Mouse (Mus musculus): ENCODE measurements around the gene Kcnc1. TPM values are rescaled to one million over a fixed set of nuclear protein-coding genes. Genes with fewer than 3 reads are reported as not detected.

The Kcnc1 gene
- total and polyA plus RNA-seq, 3 experiments = 0.08 to 0.14 TPM; not detected in 1

GRCm38 (mm10) chr7:46487354-46487753, 91.1 kb downstream of the Kcnc1 start:
- dilution Hi-C loops (cut with MboI; ENCODE audit: extremely low pct_ligation_motif_present, extremely low pct_unique_long_range_greater_than_20kb, low sequenced_read_pairs) = no loop called here
- no peak for DNase-seq (ENCODE audit: extremely low read depth)
- Histone ChIP-seq H3K36me3 (replicated peaks in 1 of 2; ENCODE audit: control insufficient read depth in 1 of 2, insufficient read depth in 1 of 2, low read length in 1 of 2) (peaks cover 0 to 9% of the 10 kb centered on the region in 2 experiments), H3K27ac (ENCODE audit: insufficient read depth, low read depth) (no peak overlapping the region), H3K9me3 (replicated peaks; ENCODE audit: low read length) (no peaks in the 10 kb centered on the region), H3K79me2 (replicated peaks; ENCODE audit: control insufficient read depth, extremely low read depth, insufficient read depth, poor library complexity, severe bottlenecking) (no peaks in the 10 kb centered on the region), H3K4me3 (replicated peaks in 1 of 3; ENCODE audit: low read depth in 2 of 3, low read length in 2 of 3, poor library complexity in 1 of 3) (no peak overlapping the region), H3K27me3 (replicated peaks) (no peaks in the 10 kb centered on the region), H3K9ac (ENCODE audit: insufficient read depth, low read depth) (no peak overlapping the region), H3K4me1 (ENCODE audit: control insufficient read depth in 1 of 2, insufficient read depth in 2 of 2) (peaks cover 6 to 28% of the 10 kb centered on the region in 2 experiments), H3K4me2 (ENCODE audit: insufficient read depth, low read depth, poor library complexity, severe bottlenecking) (no peak overlapping the region)
- in situ Hi-C loops (cut with MboI; ENCODE audit: low pct_ligation_motif_present, low pct_unique_long_range_greater_than_20kb, low sequenced_read_pairs) = no loop called here
- TF ChIP-seq RCOR1 (conservative IDR thresholded peaks at IDR 0.05; ENCODE audit: low read depth, low read length) (no peak), ETS1 (conservative IDR thresholded peaks at IDR 0.05; ENCODE audit: low read depth, low read length) (no peak), RAD21 (IDR thresholded peaks at IDR 0.05; ENCODE audit: low read depth, low read length) (no peak), POLR2AphosphoS2 (IDR thresholded peaks at IDR 0.05; ENCODE audit: low read depth, low read length) (no peak), E2F4 (IDR thresholded peaks at IDR 0.05; ENCODE audit: insufficient replicate concordance, low read depth, low read length) (no peak)

Other genes starting within 250 kb of the Kcnc1 start
- not detected in 2 replicates for gene Abcc8, start 216.5 kb upstream of the Kcnc1 start, total RNA-seq (2012; rRNA removed)
- not detected in 2 replicates for gene Abcc8, start 216.5 kb upstream of the Kcnc1 start, total RNA-seq (2014; rRNA removed)
- gene Abcc8, start 216.5 kb upstream of the Kcnc1 start, polyA plus RNA-seq (2012; ENCODE audit: insufficient read length, low read depth) = not detected in 2 replicates
- gene Ush1c, start 158.0 kb upstream of the Kcnc1 start, total RNA-seq (2012; rRNA removed) = not detected in 2 replicates
- gene Ush1c, start 158.0 kb upstream of the Kcnc1 start, total RNA-seq (2014; rRNA removed) = not detected in 2 replicates
- gene Ush1c, start 158.0 kb upstream of the Kcnc1 start, polyA plus RNA-seq (2012; ENCODE audit: insufficient read length, low read depth) = not detected in 2 replicates
- gene Otog, start 155.5 kb upstream of the Kcnc1 start, total RNA-seq (2012; rRNA removed) = under 0.01 and 0.04 TPM in 2 replicates
- not detected in 2 replicates for gene Otog, start 155.5 kb upstream of the Kcnc1 start, total RNA-seq (2014; rRNA removed)
- gene Otog, start 155.5 kb upstream of the Kcnc1 start, polyA plus RNA-seq (2012; ENCODE audit: insufficient read length, low read depth) = not detected in 2 replicates
- not detected in 2 replicates for gene Myod1, start 20.0 kb upstream of the Kcnc1 start, total RNA-seq (2012; rRNA removed)
- not detected in 2 replicates for gene Myod1, start 20.0 kb upstream of the Kcnc1 start, total RNA-seq (2014; rRNA removed)
- not detected in 2 replicates for gene Myod1, start 20.0 kb upstream of the Kcnc1 start, polyA plus RNA-seq (2012; ENCODE audit: insufficient read length, low read depth)
- gene Sergef, start 243.3 kb downstream of the Kcnc1 start, total RNA-seq (2012; rRNA removed) = 13.8 and 14.1 TPM in 2 replicates
- 13.0 and 16.3 TPM in 2 replicates for gene Sergef, start 243.3 kb downstream of the Kcnc1 start, total RNA-seq (2014; rRNA removed)
- 17.9 and 18.0 TPM in 2 replicates for gene Sergef, start 243.3 kb downstream of the Kcnc1 start, polyA plus RNA-seq (2012; ENCODE audit: insufficient read length, low read depth)

Data from CH12.LX (cell line).